8 mouse cellular contexts compared by ENCODE assay signal in the genomic region with DNA sequence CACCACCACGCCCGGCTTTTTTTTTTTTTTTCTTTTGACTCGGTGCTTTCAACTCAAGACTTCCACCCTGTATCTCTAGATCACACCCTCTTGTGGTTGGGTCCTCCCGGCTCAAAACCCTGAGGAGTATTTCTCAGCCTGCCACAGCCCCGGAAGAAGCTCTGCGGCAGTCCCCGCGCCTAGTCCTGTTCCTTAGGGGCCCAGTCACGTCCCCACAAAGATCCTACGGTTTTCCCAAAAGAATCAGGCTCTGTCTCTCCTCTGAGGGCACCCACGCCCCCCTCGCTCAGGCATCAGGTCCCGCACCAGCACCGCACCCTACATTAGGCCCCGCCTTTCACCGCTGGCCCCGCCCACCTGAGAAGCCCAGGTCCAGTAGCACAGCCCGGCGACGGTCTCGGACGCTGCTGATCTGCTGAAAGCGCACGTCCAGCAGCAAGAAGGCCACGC. TPM values are rescaled to one million over a fixed set of nuclear protein-coding genes. Genes with fewer than 3 reads are reported as not detected.
DNase-seq lines count a peak whose midpoint lies in the region; ATAC-seq and TF ChIP-seq lines count a peak whose summit lies in the region.

No protein-coding gene starts in this region.

- no peak overlapping the region for H3K27ac ChIP-seq in forebrain, embryonic 14.5 days (ENCODE audit: low read depth, low read length)
- no peak overlapping the region for H3K27ac ChIP-seq in intestine, embryonic 15.5 days
- no peak overlapping the region for H3K27ac ChIP-seq in neural tube, embryonic 15.5 days (replicated peaks)

- peak; percentile 55 to 64 for DNase-seq in adrenal gland, adult 18-20 months (ENCODE audit: low spot score in 2 of 2)
- no peak for DNase-seq in adrenal gland, postnatal 4 days (ENCODE audit: low spot score in 2 of 2)
- DNase-seq in adrenal gland, postnatal 14 days = peak; percentile 76
- DNase-seq in forebrain, embryonic 14.5 days (ENCODE audit: low spot score) = no peak
- peak; percentile 67 for DNase-seq in lung, adult 2 months
- no peak for DNase-seq in layer of hippocampus, postnatal 14 days (ENCODE audit: low spot score in 2 of 2)

- ATAC-seq in forebrain, embryonic 14.5 days = no peak
- ATAC-seq in intestine, embryonic 15.5 days = peak; percentile 70
- no peak for ATAC-seq in neural tube, embryonic 15.5 days (ENCODE audit: low FRiP score)

- no peaks in the 10 kb centered on the region for H3K9me3 ChIP-seq in forebrain, embryonic 14.5 days (replicated peaks; ENCODE audit: control insufficient read depth, low read length)
- H3K9me3 ChIP-seq in intestine, embryonic 15.5 days = no peaks in the 10 kb centered on the region
- no peaks in the 10 kb centered on the region for H3K9me3 ChIP-seq in neural tube, embryonic 15.5 days (replicated peaks)

- peaks cover 19% of the 10 kb centered on the region for H3K27me3 ChIP-seq in forebrain, embryonic 14.5 days (replicated peaks; ENCODE audit: control insufficient read depth, insufficient read depth, low read length)
- peaks cover 46% of the 10 kb centered on the region for H3K27me3 ChIP-seq in intestine, embryonic 15.5 days (replicated peaks)
- H3K27me3 ChIP-seq in neural tube, embryonic 15.5 days (replicated peaks) = peaks cover 19% of the 10 kb centered on the region

- H3K36me3 ChIP-seq in forebrain, embryonic 14.5 days (ENCODE audit: control insufficient read depth, insufficient read depth, low read length) = peaks cover 5% of the 10 kb centered on the region
- no peaks in the 10 kb centered on the region; the same call in 1 of the 2 replicates for H3K36me3 ChIP-seq in intestine, embryonic 15.5 days
- H3K36me3 ChIP-seq in neural tube, embryonic 15.5 days = peaks cover 7% of the 10 kb centered on the region

- WGBS in forebrain, embryonic 14.5 days = under 1% methylated on average over 23 of the region's 25 CpGs
- WGBS in intestine, embryonic 15.5 days = 1% methylated on average over 25 of the region's 25 CpGs
- WGBS in lung, adult 2 months = 2% methylated on average over 25 of the region's 25 CpGs
- 3% methylated on average over 24 of the region's 25 CpGs for WGBS in neural tube, embryonic 15.5 days

- peak overlapping the region; percentile 35 for H3K9ac ChIP-seq in forebrain, embryonic 14.5 days (ENCODE audit: low read length)
- H3K9ac ChIP-seq in intestine, embryonic 15.5 days = peak overlapping the region; percentile 26; the same call in 1 of the 2 replicates
- H3K9ac ChIP-seq in neural tube, embryonic 15.5 days (replicated peaks) = peak overlapping the region; percentile 35

- TF ChIP-seq CTCF in lung, adult 2 months (IDR thresholded peaks at IDR 0.05; ENCODE audit: insufficient read depth, low read length) = no peak

- H3K4me1 ChIP-seq in forebrain, embryonic 14.5 days (ENCODE audit: control insufficient read depth, insufficient read depth, low read length) = peaks cover 3% of the 10 kb centered on the region
- peaks cover 21% of the 10 kb centered on the region for H3K4me1 ChIP-seq in intestine, embryonic 15.5 days (replicated peaks)
- H3K4me1 ChIP-seq in lung, adult 2 months (ENCODE audit: control insufficient read depth, insufficient read depth, low read length) = peaks cover 4% of the 10 kb centered on the region; the same call in 1 of the 2 replicates
- peaks cover 46% of the 10 kb centered on the region for H3K4me1 ChIP-seq in neural tube, embryonic 15.5 days

- H3K4me3 ChIP-seq in forebrain, embryonic 14.5 days (ENCODE audit: low read depth, low read length) = peak overlapping the region; percentile 25
- peak overlapping the region; percentile 39 for H3K4me3 ChIP-seq in intestine, embryonic 15.5 days (replicated peaks)
- H3K4me3 ChIP-seq in lung, adult 2 months (replicated peaks; ENCODE audit: extremely low read depth, low read depth, low read length) = peak overlapping the region; percentile 31
- peak overlapping the region; percentile 70 for H3K4me3 ChIP-seq in neural tube, embryonic 15.5 days (replicated peaks)

- TF ChIP-seq POLR2A in lung, adult 2 months (IDR thresholded peaks at IDR 0.05; ENCODE audit: borderline replicate concordance, extremely low read depth, low read depth, low read length) = no peak

- peak overlapping the region; percentile 48 for H3K4me2 ChIP-seq in forebrain, embryonic 14.5 days (ENCODE audit: low read length)
- peak overlapping the region; percentile 79 for H3K4me2 ChIP-seq in intestine, embryonic 15.5 days (replicated peaks)
- H3K4me2 ChIP-seq in neural tube, embryonic 15.5 days = peak overlapping the region; percentile 64

RNA-seq across cellular contexts. Expression of gene Syngr3, which starts 2.6 kb away (rescaled TPM):
- total RNA-seq in adrenal gland, adult 18-20 months (2021) = 1 to 10 TPM; 2.2 to 3.3 TPM
- total RNA-seq in adrenal gland, postnatal 4 days (2021) = 1 to 10 TPM; 6.1 to 9.4 TPM
- total RNA-seq in adrenal gland, postnatal 14 days (2021) = 1.8 and 5.7 TPM in 2 replicates
- 105 and 136 TPM in 2 replicates for polyA plus RNA-seq in forebrain, embryonic 14.5 days (2014; fragmentation: Nextera tagmentation; extraction: Ambion mirVana)
- 7.0 and 7.7 TPM in 2 replicates for polyA plus RNA-seq in intestine, embryonic 15.5 days (2015; fragmentation: Nextera tagmentation; extraction: Ambion mirVana)
- 0.46 and 0.62 TPM in 2 replicates for polyA plus RNA-seq in lung, adult 2 months (2012; rRNA removed)
- 214 and 242 TPM in 2 replicates for polyA plus RNA-seq in neural tube, embryonic 15.5 days (2015; fragmentation: Nextera tagmentation; extraction: Ambion mirVana)
- total RNA-seq in layer of hippocampus, postnatal 14 days (2021) = 100 to 1,000 TPM; 197 to 204 TPM

RNA-seq across cellular contexts. Expression of gene Gfer, which starts 8.8 kb away (rescaled TPM):
- total RNA-seq in adrenal gland, adult 18-20 months (2021) = 10 to 100 TPM; 31.9 to 33.9 TPM
- 10 to 100 TPM; 28.4 to 28.8 TPM for total RNA-seq in adrenal gland, postnatal 4 days (2021)
- 36.0 and 39.3 TPM in 2 replicates for total RNA-seq in adrenal gland, postnatal 14 days (2021)
- 36.5 and 37.7 TPM in 2 replicates for polyA plus RNA-seq in forebrain, embryonic 14.5 days (2014; fragmentation: Nextera tagmentation; extraction: Ambion mirVana)
- polyA plus RNA-seq in intestine, embryonic 15.5 days (2015; fragmentation: Nextera tagmentation; extraction: Ambion mirVana) = 41.8 and 45.9 TPM in 2 replicates
- 13.7 and 20.3 TPM in 2 replicates for polyA plus RNA-seq in lung, adult 2 months (2012; rRNA removed)
- 36.5 and 37.9 TPM in 2 replicates for polyA plus RNA-seq in neural tube, embryonic 15.5 days (2015; fragmentation: Nextera tagmentation; extraction: Ambion mirVana)
- total RNA-seq in layer of hippocampus, postnatal 14 days (2021) = 10 to 100 TPM; 18.5 to 19.8 TPM

RNA-seq across cellular contexts. Expression of gene Noxo1, which starts 8.9 kb away (rescaled TPM):
- 1 to 10 TPM; 2.8 to 3.9 TPM for total RNA-seq in adrenal gland, adult 18-20 months (2021)
- 1 to 10 TPM; 6.2 to 8.5 TPM for total RNA-seq in adrenal gland, postnatal 4 days (2021)
- 3.6 and 5.7 TPM in 2 replicates for total RNA-seq in adrenal gland, postnatal 14 days (2021)
- polyA plus RNA-seq in forebrain, embryonic 14.5 days (2014; fragmentation: Nextera tagmentation; extraction: Ambion mirVana) = 2.2 and 2.4 TPM in 2 replicates
- 10.3 and 10.4 TPM in 2 replicates for polyA plus RNA-seq in intestine, embryonic 15.5 days (2015; fragmentation: Nextera tagmentation; extraction: Ambion mirVana)
- polyA plus RNA-seq in lung, adult 2 months (2012; rRNA removed) = 13.2 and 14.2 TPM in 2 replicates
- polyA plus RNA-seq in neural tube, embryonic 15.5 days (2015; fragmentation: Nextera tagmentation; extraction: Ambion mirVana) = 1.9 and 3.9 TPM in 2 replicates
- 1 to 10 TPM; 2.7 to 4.4 TPM for total RNA-seq in layer of hippocampus, postnatal 14 days (2021)

RNA-seq across cellular contexts. Expression of gene Zfp598, which starts 17.7 kb away (rescaled TPM):
- 10 to 100 TPM; 50.0 to 55.7 TPM for total RNA-seq in adrenal gland, adult 18-20 months (2021)
- 10 to 100 TPM; 47.5 to 48.9 TPM for total RNA-seq in adrenal gland, postnatal 4 days (2021)
- total RNA-seq in adrenal gland, postnatal 14 days (2021) = 44.5 and 47.4 TPM in 2 replicates
- 14.9 and 19.7 TPM in 2 replicates for polyA plus RNA-seq in forebrain, embryonic 14.5 days (2014; fragmentation: Nextera tagmentation; extraction: Ambion mirVana)
- 20.0 and 20.5 TPM in 2 replicates for polyA plus RNA-seq in intestine, embryonic 15.5 days (2015; fragmentation: Nextera tagmentation; extraction: Ambion mirVana)
- polyA plus RNA-seq in lung, adult 2 months (2012; rRNA removed) = 89.7 and 89.8 TPM in 2 replicates
- polyA plus RNA-seq in neural tube, embryonic 15.5 days (2015; fragmentation: Nextera tagmentation; extraction: Ambion mirVana) = 19.2 and 20.5 TPM in 2 replicates
- 10 to 100 TPM; 36.5 to 40.7 TPM for total RNA-seq in layer of hippocampus, postnatal 14 days (2021)

RNA-seq across cellular contexts. Expression of gene Tbl3, which starts 20.3 kb away (rescaled TPM):
- total RNA-seq in adrenal gland, adult 18-20 months (2021) = 10 to 100 TPM; 30.2 to 32.4 TPM
- total RNA-seq in adrenal gland, postnatal 4 days (2021) = 10 to 100 TPM; 37.8 to 40.9 TPM
- 35.8 and 41.2 TPM in 2 replicates for total RNA-seq in adrenal gland, postnatal 14 days (2021)
- 85.3 and 86.1 TPM in 2 replicates for polyA plus RNA-seq in forebrain, embryonic 14.5 days (2014; fragmentation: Nextera tagmentation; extraction: Ambion mirVana)
- polyA plus RNA-seq in intestine, embryonic 15.5 days (2015; fragmentation: Nextera tagmentation; extraction: Ambion mirVana) = 67.3 and 67.5 TPM in 2 replicates
- polyA plus RNA-seq in lung, adult 2 months (2012; rRNA removed) = 45.4 and 60.7 TPM in 2 replicates
- polyA plus RNA-seq in neural tube, embryonic 15.5 days (2015; fragmentation: Nextera tagmentation; extraction: Ambion mirVana) = 55.6 and 66.5 TPM in 2 replicates
- total RNA-seq in layer of hippocampus, postnatal 14 days (2021) = 10 to 100 TPM; 28.5 to 29.1 TPM

Comparison
In these comparisons a context has a peak if more than half of its experiments do, and no peak if none do; other contexts are left out.
1. DNase-seq: peak in adrenal gland, adult 18-20 months (2 of 2), adrenal gland, postnatal 14 days (single experiment) and lung, adult 2 months (single experiment); none in adrenal gland, postnatal 4 days (0 of 2), forebrain, embryonic 14.5 days (single experiment) and layer of hippocampus, postnatal 14 days (0 of 2).
2. RNA of gene Syngr3, which starts 2.6 kb away (total RNA-seq): 197 to 204 TPM in layer of hippocampus, postnatal 14 days; 6.1 to 9.4 TPM in adrenal gland, postnatal 4 days, 2.2 to 3.3 TPM in adrenal gland, adult 18-20 months and 1.8 to 5.7 TPM in adrenal gland, postnatal 14 days; every median in the first group is over 10 times any median in the second.
3. Peak in every context shown above with its lines, with median percentiles within 50 percentile points of each other: H3K4me2 ChIP-seq, H3K4me3 ChIP-seq and H3K9ac ChIP-seq.